Mouse (Mus musculus) gastrocnemius, postnatal 25 days (tissue): ENCODE results near the gene Ccdc148. TPM values are rescaled to one million over a fixed set of nuclear protein-coding genes. Genes with fewer than 3 reads are reported as not detected.

Experiments used
- DNase-seq: peaks from one replicate; pipeline ENCODE4 v3.0.0; 2022
- total RNA-seq, 2 experiments: library from RNA; stranded (reverse); gene quantifications; 1 replicate in 1 of 2; 2 replicates in 1 of 2; pipeline ENCODE4 v1.2.3; 2021

The Ccdc148 gene
- total RNA-seq, 2 experiments from 2014 or later: not detected

DNA sequence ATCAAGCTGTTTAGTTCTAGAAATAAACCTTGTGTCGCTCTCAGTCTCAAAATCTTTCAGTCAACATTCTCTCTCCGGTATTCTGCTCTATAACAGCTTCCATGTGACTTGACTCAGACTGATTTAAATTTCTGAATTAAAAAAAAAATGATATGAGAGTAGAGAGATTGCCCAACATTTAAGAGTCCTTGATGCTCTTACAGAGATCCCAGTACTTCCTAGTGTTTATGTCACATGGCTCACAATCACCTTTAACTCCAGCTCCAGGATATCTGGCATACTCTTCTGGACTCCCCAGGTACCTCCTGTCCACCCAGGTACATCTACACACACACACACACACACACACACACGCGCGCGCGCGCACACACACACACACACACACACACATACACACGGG lies 248.1 kb downstream of the Ccdc148 start:
- DNase-seq: no peak

DNA sequence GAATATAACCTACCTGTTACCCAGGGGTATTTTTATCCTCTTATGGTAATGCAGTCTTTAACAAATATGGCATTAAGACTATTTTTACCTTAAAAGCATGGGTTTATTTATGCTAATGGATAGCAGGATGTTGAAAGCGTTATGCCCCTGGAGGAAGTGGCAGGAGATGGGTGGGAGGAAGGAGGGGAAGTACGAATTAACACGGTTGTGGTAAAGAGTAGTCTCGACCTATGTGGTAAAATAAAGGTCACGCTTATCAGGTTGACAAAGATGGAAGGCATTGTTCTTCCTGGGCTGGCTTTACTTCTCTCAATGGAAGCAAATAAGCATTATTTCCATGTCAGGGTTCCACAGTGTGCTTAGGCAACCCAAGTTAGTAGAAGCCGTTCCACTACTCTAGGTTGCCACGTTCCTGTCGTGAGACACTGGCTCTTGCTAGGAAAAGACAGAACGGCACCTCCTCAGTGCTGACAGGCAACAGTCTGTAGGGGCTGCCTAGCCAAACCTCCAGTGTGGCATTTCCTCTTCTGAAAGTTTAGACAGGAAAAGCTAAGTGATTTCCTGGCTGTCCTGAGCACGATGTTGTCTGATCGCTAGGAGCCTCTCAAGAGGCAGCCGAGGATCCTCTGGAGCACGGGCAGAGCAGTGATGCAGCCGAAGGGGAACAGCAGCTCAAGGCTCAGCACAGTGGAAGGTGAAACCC lies 253.5 kb downstream of the Ccdc148 start:
- DNase-seq: no peak

DNA sequence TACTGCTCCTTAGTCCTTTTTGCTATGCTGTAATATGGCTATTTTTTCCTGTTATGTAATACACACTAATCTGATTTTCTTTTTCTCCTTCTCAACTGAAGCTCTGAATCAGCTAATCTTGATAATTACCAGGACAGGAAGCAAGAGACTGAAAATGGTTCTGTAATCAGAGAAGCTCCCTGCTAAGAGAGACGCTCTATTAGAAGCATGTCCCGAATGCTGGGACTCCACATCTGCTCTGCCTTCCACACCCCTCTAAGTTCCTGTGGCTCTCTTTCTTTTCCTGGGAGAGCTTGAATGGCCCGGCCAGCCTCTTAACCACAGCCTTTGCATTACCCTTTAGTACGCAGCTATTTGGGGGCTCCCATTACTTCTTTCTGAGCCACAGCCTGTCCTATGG lies 255.4 kb downstream of the Ccdc148 start:
- no peak for DNase-seq

DNA sequence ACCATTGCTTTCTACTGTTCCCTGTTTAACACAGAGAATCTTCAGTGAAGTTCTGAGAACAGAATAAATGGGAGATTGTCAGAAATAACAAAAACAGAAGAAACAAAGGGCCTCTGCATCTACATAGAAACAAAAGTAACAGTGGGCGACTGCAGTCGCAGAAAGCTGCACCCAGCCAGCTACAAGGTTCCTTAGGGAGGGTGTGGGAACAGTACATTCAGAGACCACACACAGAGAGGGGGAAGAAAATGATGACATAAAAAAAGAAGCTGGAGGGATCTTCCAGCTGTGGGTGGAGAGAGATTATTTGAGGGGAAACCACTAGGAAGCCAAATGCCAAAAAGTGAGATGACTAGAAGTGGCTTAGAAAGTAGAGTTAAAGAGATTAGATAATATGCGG lies 280.6 kb downstream of the Ccdc148 start:
- DNase-seq: no peak

DNA sequence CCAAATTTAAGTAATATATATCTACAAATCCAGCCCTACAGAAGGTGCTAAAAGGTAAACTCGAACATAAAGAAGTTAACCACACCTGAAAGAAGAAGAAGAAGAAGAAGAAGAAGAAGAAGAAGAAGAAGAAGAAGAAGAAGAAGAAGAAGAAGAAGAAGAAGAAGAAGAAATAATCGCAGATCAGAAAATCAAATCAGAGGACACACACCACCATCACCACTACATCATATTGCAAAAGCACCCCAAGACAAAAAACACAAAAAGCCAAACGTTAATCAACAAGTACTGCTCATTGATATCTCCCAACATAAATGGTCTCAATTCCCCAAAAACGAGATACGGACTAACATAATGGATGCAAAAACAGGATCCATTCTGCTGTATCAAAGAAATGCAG lies 301.3 kb downstream of the Ccdc148 start, which contains the start of gene Gm11099:
Gene Gm11099, plus strand, starts transcription at position 301 of the 400 bp plus-strand sequence.
- DNase-seq: no peak

DNA sequence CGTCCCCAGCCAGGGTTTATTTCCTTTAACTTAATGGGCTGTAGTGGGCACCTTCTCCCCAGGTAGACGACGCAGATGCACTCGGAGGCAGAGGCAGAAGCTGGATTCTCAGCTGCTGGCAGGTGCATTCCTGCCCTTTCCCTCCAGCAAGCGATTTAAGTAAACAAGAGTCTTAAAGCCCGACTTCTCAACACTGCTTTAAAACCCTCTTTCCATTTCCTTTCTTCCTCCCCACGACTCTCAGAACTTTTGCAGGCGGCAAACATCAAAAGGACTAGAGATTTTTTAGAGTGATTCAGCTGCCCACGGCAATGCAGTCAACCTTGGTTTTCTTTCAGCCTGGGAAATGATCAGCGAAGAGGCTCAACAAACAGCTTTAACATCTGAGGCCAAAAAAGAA lies 316.0 kb downstream of the Ccdc148 start:
- no peak for DNase-seq

DNA sequence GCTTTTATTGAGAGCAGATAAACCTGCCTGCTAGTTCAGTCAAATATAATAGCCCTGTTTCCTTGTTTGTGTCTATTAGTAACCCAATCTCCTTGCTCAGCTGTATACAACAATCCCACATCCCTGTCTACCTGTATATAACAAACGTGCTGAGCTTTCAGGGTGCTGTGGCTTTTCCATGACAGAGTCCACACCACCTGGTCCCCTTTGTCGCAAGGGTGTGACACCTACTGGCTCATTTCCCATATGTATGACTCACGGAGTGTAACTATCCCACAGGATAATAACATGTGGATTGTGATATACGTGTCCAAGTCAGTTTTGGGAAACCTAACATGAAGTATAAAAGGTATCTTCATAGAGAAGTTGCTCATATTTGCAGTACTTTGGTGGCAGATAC lies 318.0 kb downstream of the Ccdc148 start:
- DNase-seq: no peak

DNA sequence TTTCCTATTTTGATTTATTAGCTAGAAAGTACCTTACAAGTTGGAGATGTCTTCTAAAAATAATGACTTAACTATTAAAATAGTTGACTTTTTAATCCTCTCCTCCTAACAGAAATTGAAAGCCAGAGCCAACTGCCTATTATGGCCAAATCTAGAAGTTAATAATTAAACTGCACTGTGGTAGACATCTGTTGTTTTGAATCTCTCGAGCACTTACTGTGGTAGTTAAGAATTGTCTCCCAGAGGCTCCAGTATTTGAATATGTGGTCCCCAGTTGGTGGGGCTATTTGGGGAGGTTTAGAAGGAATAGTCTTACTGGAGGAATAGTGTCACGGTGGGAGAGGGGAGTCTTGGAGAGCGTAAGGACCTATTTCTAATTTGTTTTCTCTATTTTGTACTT lies 319.5 kb downstream of the Ccdc148 start:
- no peak for DNase-seq

DNA sequence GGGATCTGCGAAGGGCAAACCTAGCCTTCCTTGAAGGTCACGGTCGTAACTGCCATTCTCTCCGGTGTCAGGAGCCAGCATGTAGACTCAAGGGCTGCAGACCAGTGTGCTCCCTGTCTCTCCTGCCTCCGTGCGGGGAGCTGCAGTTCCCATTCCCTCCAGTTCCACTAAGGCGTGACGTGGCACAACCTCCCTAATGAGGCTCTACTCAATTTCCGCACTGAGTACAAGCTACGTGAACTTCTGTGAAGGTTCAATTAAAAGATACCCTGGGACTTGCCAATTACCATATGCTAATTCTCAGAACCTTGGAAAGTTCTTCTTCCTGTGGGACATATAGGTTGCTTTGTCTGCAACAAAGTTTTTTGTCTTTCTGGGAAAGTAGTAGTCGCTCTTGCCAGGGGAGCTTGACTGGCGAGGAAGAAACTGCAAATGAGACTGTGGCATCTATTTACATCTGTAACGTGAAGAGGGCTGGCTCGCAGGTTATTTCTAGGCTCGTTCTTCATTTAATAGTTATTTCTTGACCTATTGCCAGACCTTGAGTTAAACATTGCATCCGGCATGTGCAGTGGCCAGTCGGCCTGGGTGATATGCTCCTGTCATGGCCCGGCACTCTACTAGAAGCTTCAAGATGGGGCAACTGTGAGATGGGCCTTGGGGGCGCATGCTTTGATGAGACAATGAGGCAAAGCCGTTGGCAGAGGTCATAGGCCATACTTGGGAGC lies 328.1 kb downstream of the Ccdc148 start:
- DNase-seq: no peak

DNA sequence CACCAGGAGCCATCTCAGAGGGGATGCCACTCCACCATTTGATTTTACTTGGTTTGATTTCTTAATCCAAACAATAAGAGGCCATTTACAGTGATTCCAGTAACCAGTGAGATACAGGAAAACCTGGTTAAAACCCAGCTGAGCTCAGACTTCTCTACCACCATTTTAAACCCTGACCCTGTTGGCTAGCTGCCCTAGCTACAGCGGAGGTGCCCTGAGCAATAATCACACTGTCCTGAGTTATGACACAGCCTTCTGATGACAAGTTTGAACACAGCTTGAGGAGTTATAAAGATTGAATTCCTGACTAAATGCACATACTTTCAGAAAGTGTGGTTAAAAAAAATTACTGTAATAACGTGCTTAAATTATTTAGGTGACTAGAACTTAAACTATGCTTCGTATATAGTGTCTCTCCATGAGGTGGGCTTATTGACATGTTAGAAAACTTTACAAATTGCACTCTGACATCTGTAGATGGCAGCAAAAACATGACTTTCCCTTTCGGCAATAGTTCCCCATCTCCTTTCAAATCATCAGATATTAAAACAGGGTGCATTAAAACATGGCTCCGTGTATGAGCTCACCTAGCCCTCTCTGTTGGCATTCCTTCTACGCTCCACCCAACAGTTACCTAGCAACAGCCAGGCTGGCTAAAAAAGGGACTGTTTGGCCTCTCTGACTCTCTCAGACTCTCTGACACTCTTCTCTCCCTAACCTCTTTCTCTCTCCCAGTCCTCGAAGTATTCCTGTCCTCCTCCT lies 330.3 kb downstream of the Ccdc148 start:
- DNase-seq: no peak

DNA sequence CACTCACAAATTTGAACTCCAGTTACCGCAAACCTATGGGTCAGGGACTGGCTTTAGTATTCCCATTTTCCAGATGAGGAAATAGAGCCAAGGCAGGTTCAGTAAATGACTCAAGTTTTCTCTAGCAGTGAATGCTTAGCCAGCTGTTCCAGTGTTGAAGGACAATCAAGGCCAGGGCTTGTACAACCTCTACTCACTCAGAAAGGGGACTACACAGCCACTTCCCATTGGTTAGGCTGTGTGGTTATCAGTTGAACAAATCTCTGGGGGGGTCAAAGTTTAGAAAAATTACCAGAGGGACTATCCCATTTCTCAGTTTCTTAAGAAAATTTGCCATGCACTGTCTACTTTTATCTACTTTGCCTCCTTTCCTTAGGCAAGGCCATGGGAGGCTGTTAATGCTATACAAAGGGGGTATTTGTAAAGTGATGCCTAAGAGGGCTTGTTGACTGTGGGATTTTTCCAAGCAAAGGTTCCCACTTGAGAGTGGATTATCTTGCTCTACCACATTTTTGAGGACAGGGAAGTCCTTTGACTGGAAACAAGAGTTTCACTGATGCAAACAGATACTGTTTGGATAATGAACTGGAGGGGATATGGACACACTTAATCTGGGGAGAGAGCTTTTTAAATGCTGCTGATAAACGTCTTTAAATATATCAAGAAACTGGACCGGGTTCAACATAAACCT lies 331.4 kb downstream of the Ccdc148 start:
- no peak for DNase-seq

DNA sequence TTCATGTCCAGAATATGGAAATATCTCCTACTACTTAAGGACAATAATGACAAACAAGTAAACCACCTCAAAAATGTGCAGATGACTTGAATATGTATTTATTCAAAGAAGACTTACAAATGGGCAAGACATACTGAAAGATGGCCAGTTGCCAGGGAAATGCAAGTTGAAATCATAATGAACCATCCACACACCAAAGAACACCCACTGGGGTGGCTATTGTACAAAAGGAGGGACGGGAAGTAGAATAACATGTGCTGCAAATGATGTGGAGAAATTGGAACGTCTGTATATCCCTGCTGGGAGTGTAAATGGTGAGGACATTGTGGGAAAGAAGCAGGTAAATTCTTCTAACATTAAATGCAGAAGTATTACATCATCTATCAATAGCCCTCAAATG lies 347.5 kb downstream of the Ccdc148 start:
- no peak for DNase-seq

DNA sequence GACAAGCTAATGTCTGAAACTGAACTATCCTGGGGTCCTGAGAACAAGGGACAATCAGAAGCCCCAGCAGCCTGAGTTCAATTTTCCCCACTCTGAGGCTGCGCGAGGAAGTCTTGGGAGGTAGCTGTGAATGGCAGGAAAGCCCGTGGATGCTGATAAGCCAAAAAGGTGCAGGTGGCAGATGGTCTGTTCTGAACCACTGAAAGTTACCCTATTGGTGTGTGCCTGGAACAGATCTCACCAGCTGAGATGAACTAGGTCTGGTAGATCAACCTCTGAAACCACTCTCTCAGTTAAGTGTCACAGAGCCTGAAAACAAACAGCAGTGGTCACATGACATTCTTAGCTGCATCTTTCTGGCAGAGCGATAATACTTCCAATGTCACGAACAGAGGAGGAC lies 360.9 kb downstream of the Ccdc148 start:
- DNase-seq: no peak

DNA sequence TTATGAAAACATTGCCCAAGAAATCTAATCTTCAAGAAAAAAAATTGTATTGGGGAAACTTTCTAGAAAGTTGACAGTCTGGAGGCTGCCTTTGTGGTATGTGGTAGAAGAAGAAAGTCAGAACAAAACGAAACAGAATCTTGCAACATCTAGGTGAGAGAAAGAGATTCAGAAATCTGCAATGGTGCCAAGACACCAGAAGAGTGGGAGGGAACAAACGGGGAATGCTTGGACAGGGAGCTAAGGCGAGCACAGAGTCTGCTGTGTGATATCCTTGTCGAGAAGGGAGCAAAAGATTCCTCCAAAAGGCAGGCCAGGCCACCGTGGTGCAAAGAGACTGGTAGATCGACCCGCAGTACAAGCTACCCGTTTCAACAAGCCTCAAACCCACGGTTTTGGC lies 361.4 kb downstream of the Ccdc148 start:
- no peak for DNase-seq

DNA sequence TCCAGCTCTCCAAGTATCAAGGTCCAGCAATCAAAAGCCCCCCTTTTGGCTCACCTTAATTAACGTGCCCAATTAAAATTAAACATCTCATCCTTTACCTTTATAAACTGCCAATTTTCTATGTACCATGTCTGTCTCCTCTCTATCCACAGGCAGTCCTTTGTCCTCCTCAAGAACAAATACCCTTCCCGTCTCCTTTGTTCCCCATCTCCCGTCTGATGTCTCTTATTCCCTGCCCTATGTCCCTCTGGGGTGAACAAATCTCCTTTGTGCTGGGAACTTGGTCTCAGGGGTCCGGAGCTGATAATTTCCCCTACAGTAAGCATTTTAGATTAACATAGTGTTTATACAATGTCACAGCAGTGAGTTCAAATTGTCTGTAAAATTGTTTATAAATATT lies 363.0 kb downstream of the Ccdc148 start:
- no peak for DNase-seq

DNA sequence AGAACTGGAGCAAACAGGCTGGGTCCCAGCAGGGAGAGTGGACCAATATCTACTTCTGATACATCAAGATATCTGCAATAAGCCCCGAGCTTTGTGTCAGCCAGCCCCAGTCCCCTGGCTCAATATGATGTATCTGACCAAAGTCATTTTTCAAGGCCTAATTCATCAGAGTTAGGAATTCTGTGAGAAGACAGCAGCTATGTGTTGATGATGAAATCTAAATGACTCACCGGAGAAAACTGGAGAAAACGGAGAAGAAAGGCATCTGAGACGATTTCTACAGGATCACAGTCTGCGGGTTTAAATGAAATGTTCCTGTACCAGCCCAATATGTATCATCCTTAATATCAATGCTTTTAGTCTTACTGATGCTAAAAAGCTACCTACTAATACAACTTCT lies 365.1 kb downstream of the Ccdc148 start:
- no peak for DNase-seq

DNA sequence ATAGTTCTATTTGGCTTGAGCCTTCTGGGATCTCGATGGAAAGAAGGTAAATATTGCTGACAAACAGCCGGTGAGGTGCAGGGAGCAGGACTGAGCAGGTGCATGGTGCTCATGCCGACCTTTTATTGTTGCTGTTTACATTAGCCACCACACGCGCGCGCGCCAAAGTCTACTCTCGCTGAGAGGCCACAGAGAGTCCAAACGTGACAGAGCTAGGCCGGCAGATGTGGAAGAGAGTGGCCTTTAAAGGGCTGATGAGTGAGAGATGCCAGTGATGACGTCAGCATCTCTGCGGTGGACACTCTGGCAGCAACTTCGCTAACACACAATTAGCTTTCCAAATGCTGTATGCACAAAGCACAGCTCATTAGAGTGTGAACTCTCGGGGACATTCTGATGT lies 366.0 kb downstream of the Ccdc148 start:
- no peak for DNase-seq

DNA sequence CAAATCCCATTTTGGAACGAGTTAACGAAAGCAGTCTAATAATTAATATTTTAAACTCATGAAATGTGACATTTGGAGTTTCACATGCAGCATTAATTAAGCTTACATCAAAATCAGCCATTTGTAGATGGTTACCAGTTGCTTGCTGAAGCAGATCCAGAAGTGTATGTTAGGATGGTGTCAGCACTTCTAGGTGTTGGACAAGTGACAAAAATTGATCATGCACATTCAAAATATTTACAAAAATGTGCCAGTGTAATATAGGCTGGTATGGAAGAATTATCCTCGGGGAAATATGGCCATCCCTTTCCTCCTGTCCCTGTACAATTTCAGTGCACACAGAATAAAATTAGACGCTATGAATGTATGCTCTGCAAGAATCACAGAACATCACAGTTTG lies 370.1 kb downstream of the Ccdc148 start:
- DNase-seq: no peak

DNA sequence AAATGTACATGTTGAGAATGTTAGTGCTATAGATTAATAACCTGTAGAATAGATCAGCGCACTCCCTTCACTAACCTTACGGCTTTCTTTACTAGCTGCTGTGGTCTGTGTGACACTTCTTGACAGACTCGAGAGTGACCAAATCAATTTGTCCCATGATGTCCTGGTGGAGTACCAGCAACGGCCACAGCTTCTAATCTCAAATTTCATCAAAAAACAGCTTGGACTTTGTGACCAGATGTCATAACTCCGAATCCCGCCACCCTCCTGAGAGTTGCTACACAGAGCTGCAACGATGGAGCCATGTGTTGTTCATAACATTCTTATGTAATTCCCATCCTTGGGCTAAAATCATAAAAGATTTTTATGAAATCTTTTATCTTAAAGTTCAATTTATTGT lies 370.5 kb downstream of the Ccdc148 start:
- no peak for DNase-seq

DNA sequence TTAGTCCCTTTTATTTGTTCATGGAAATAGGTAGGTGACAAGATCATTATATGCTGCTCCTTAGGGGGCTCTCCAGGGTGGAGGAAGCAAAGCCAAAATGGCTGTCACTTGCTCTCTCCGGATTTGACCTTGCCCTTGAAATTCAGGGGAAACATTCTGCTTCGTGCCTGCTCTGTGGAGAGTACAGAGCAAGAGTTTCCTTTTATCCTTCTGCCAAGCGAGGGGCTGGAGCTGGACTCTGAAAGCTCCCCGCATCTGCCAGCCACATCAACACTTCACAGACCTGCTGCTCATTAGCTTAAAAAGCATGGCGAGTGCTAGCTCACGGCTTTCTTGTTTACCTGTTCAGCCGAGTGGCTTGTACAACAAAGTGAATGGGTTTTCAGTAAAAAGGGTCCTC lies 373.1 kb downstream of the Ccdc148 start:
- no peak for DNase-seq

DNA sequence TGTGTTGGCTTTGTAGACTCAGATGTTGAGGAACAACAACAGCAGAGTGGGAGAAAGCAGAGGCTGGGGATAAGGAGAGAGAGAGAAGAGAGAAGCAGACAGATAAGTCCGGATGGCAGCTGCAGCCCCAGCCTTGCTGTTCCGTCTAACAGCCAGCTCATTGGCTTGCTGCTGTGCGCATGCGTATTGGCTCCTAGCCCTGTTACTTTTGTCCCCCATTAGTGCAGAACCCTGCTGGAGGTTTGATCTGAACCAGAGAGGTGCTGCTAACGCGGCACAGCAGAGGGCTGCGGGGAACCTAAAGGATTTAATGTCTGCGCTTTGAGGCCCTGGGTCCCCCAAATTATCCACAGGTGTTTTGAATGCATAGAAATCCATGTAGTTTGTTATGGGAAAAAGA lies 373.8 kb downstream of the Ccdc148 start:
- DNase-seq: no peak

DNA sequence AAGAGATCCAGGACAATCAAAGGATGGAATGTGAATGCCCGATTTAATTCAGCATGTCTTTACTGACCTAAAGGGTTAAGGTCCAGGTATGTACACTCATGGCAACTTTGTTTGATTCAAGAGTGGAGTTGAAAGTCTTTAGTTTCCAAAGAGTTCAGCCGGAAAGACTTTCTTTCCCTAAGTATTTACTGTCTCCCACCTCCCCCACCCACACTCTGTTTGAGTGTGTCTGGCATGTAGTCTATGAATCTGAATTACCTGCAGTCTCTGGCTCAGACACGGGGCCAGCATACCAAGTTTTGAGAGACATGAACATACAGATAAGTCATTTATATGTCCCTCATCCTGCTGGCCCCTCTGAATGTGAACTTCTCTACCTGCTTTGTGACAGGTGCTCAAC lies 374.3 kb downstream of the Ccdc148 start:
- DNase-seq: no peak

DNA sequence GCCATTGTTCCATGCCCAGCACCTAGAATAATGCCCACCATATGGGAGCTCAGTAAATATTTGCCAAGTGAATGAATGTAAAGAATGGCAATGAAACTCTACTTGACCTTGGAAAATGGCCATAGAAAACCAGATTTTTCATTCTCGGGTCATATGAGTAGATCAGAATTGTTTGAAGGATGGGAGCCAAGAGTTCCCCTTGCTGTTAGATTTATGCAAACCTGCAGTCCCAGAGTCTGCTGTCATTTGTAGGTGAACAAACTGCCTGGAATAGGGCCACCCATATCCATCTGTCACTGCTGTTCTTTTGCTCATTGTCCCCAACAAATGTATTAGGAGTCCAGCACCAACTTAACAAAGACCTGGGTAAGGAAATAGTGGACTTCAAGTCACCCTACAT lies 377.0 kb downstream of the Ccdc148 start:
- no peak for DNase-seq
